Comparison of ENCODE assay signal across 23 mouse cellular contexts in the genomic region with DNA sequence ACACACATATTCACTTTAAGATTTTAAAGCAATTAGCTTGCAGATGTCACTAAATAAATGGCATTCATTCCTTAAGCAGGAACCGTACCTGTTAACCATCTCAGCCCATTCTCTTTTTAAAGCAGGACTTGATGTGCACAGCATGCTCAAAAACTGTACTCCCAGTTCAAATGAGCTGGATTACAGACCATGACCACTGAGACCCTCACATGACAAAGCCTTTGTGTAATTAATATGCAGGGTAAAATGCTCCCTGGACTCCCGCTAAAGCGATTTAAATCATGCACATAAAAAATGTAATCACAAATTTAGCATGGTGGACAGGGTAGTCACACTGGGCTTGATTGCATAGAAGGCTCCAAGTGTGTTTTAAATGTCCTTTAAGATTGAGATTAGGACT.
"Had no signal": no experiment of that assay in that cellular context is flagged by ENCODE, and none has a peak within 500 bp of the region (broad histone marks: within the 10 kb centered on the region; RNA-seq: fewer than 3 reads in every experiment).

No protein-coding gene starts in this region.

- H3K9ac ChIP-seq: heart, embryonic 12.5 days; hindbrain, embryonic 15.5 days; intestine, embryonic 15.5 days; limb, embryonic 12.5 days had no signal

- ATAC-seq: inflammation-experienced regulatory T-cells, adult 6 months; intestine, embryonic 15.5 days; intestine, postnatal 0 days had no signal

- H3K27me3 ChIP-seq: heart, embryonic 12.5 days; hindbrain, embryonic 15.5 days; intestine, embryonic 15.5 days; limb, embryonic 12.5 days had no signal

- H3K27ac ChIP-seq: heart, adult 2 months; hindbrain, embryonic 10.5 days; hindbrain, embryonic 15.5 days; intestine, embryonic 15.5 days; layer of hippocampus, adult 2 months; left cerebral cortex, adult 2 months; limb, embryonic 10.5 days; limb, embryonic 12.5 days had no signal

- DNase-seq: gastrocnemius, postnatal 14 days; gastrocnemius, postnatal 36 days; heart, adult 11 months; heart, adult 2 months; heart, postnatal 10 days; heart, postnatal 4 days; kidney, adult 18-20 months; kidney, adult 8-10 months; kidney, postnatal 10 days; kidney, postnatal 25 days; kidney, postnatal 4 days; liver had no signal

- H3K4me1 ChIP-seq: heart, embryonic 12.5 days; hindbrain, embryonic 10.5 days; intestine, embryonic 15.5 days; limb, embryonic 10.5 days; limb, embryonic 12.5 days had no signal

- H3K36me3 ChIP-seq: heart, embryonic 12.5 days; hindbrain, embryonic 10.5 days; hindbrain, embryonic 15.5 days; intestine, embryonic 15.5 days; limb, embryonic 10.5 days; limb, embryonic 12.5 days had no signal

- H3K4me3 ChIP-seq: heart, adult 2 months; heart, embryonic 12.5 days; hindbrain, embryonic 10.5 days; hindbrain, embryonic 15.5 days; intestine, embryonic 15.5 days; layer of hippocampus, adult 2 months; left cerebral cortex, adult 2 months; limb, embryonic 10.5 days; limb, embryonic 12.5 days had no signal

- H3K4me2 ChIP-seq: heart, embryonic 12.5 days; hindbrain, embryonic 15.5 days; intestine, embryonic 15.5 days; limb, embryonic 12.5 days; liver, embryonic 11.5 days had no signal

- H3K9me3 ChIP-seq: heart, embryonic 12.5 days; hindbrain, embryonic 10.5 days; hindbrain, embryonic 15.5 days; intestine, embryonic 15.5 days; limb, embryonic 10.5 days; limb, embryonic 12.5 days had no signal
